Mouse (Mus musculus): ENCODE measurements at regions not wholly inside any gene's neighbourhood (a gene's known extent, or its start where the extent isn't known, plus 50 kb on each side); places are given as distances from the start of the nearest gene placed in this dataset.

DNA sequence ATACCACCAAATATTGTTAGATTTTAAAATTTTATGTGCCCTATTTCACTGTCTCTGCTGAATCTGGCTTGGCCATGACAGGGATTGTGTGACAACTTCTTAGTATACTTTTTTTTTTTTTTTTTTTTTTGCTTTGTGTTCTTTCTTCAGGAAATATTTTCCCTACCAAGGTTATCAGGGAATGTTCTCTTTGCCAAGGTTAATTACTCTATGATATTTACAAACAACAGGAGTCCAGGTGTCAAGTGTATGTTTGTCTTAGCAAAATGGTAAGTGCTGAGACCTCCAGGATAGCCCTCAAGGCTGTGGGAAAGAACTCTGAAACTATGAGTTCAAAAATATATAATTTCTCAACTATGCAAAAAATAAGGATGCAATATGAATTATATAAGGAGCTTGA is 143.4 kb downstream of the Tmem161b start:
- Histone ChIP-seq H3K27me3 (replicated peaks) (no peaks in the 10 kb centered on the region), H3K4me2 (no peak overlapping the region), H3K4me3 (no peak overlapping the region), H3K9ac (no peak overlapping the region), H3K27ac (replicated peaks) (no peak overlapping the region), H3K4me1 (no peaks in the 10 kb centered on the region), H3K9me3 (0 out of 2 replicates have a peak, but pooled peaks cover 4% of the 10 kb centered on the region), H3K36me3 (no peaks in the 10 kb centered on the region)
- no peak for ATAC-seq (ENCODE audit: extremely low read depth, insufficient number of reproducible peaks, low FRiP score, low TSS enrichment)

- H3K27me3 ChIP-seq (replicated peaks): no peaks in the 10 kb centered on the region
- ATAC-seq (ENCODE audit: extremely low read depth, insufficient number of reproducible peaks, low FRiP score, low TSS enrichment): no peak
These were observed 143.9 kb downstream of the Tmem161b start for GRCm38 (mm10) chr13:84366017-84366416.

DNA sequence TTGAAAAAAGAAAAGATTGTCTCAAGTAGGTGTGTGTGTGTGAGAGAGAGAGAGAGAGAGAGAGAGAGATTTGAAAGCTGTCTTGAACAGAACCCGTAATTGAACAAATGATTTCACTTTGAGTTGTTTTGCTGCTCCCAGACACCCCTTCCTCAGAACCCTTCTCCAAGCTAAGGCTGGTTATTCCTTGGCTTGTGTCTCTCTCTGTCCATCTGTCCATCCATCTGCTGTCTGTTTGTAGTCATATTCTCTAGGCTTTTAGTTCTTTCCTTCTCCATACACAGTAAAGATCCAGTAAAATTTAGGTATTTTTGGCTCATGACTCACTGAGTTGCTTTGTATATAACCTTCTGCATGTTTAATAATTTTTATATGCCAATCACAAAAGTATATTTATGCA is 144.7 kb downstream of the Tmem161b start:
- Histone ChIP-seq H3K27ac (replicated peaks) (no peak overlapping the region), H3K36me3 (no peaks in the 10 kb centered on the region), H3K27me3 (replicated peaks) (no peaks in the 10 kb centered on the region), H3K9ac (no peak overlapping the region), H3K4me1 (no peaks in the 10 kb centered on the region), H3K9me3 (0 out of 2 replicates have a peak, but pooled peaks cover 4% of the 10 kb centered on the region), H3K4me2 (no peak overlapping the region), H3K4me3 (no peak overlapping the region)
- ATAC-seq (ENCODE audit: extremely low read depth, insufficient number of reproducible peaks, low FRiP score, low TSS enrichment): no peak
- WGBS: 69% methylated on average over 1 of the region's 1 CpGs

More at GRCm38 (mm10) chr13:84366017-84366416, 143.9 kb downstream of the Tmem161b start:
- H3K36me3 ChIP-seq: no peaks in the 10 kb centered on the region
- no peak overlapping the region for H3K27ac ChIP-seq (replicated peaks)
- H3K9me3 ChIP-seq: 0 out of 2 replicates have a peak, but pooled peaks cover 4% of the 10 kb centered on the region
- H3K4me1 ChIP-seq: no peaks in the 10 kb centered on the region
- H3K9ac ChIP-seq: no peak overlapping the region
- no peak overlapping the region for H3K4me3 ChIP-seq
- H3K4me2 ChIP-seq: no peak overlapping the region

- H3K9me3 ChIP-seq: 0 out of 2 replicates have a peak, but pooled peaks cover 4% of the 10 kb centered on the region
- no peaks in the 10 kb centered on the region for H3K4me1 ChIP-seq
- no peaks in the 10 kb centered on the region for H3K27me3 ChIP-seq (replicated peaks)
- H3K4me2 ChIP-seq: no peak overlapping the region
- no peak for ATAC-seq (ENCODE audit: extremely low read depth, insufficient number of reproducible peaks, low FRiP score, low TSS enrichment)
- no peaks in the 10 kb centered on the region for H3K36me3 ChIP-seq
- WGBS: 62% methylated on average over 2 of the region's 2 CpGs
- no peak overlapping the region for H3K27ac ChIP-seq (replicated peaks)
- H3K4me3 ChIP-seq: no peak overlapping the region
- no peak overlapping the region for H3K9ac ChIP-seq
These were observed 146.1 kb downstream of the Tmem161b start for GRCm38 (mm10) chr13:84368225-84368624.

DNA sequence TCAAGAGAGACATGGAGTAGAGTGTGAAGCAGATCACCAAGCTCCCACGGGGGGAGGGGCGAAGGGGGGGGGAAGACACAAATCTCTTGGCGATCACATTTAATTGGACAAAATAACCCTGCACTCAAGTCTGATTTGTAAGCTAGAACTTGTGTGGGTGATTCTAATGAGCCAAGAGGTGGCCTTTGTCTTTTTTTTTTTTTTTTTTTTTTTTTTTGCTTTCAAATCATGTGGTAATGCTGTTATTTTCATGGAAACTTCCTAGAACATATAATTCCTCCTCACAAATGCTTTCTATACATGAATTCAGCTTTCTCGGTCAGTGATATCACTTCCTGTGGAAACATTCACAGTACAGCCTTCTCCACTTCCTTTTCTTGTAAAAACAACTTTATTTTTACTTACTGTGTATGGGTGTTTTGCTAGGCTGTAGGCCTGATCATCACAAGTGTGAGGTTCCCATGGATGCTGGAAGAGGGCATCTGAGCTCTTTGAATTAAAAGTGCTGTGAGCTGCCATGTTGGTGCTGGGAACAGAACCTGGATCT is 152.7 kb downstream of the Tmem161b start:
- Histone ChIP-seq H3K4me3 (no peak overlapping the region), H3K9me3 (no peaks in the 10 kb centered on the region), H3K27me3 (replicated peaks) (no peaks in the 10 kb centered on the region), H3K36me3 (no peaks in the 10 kb centered on the region), H3K4me2 (no peak overlapping the region), H3K27ac (replicated peaks) (no peak overlapping the region), H3K9ac (no peak overlapping the region), H3K4me1 (no peaks in the 10 kb centered on the region)
- WGBS: 77% methylated on average over 4 of the region's 4 CpGs
- no peak for ATAC-seq (ENCODE audit: extremely low read depth, insufficient number of reproducible peaks, low FRiP score, low TSS enrichment)

GRCm38 (mm10) chr13:84375941-84376340 is 153.8 kb downstream of the Tmem161b start:
- Histone ChIP-seq H3K27me3 (replicated peaks) (no peaks in the 10 kb centered on the region), H3K4me2 (no peak overlapping the region), H3K9me3 (no peaks in the 10 kb centered on the region), H3K27ac (replicated peaks) (no peak overlapping the region), H3K36me3 (no peaks in the 10 kb centered on the region), H3K9ac (no peak overlapping the region), H3K4me3 (no peak overlapping the region), H3K4me1 (no peaks in the 10 kb centered on the region)
- no peak for ATAC-seq (ENCODE audit: extremely low read depth, insufficient number of reproducible peaks, low FRiP score, low TSS enrichment)
- 72% methylated on average over 4 of the region's 4 CpGs for WGBS

DNA sequence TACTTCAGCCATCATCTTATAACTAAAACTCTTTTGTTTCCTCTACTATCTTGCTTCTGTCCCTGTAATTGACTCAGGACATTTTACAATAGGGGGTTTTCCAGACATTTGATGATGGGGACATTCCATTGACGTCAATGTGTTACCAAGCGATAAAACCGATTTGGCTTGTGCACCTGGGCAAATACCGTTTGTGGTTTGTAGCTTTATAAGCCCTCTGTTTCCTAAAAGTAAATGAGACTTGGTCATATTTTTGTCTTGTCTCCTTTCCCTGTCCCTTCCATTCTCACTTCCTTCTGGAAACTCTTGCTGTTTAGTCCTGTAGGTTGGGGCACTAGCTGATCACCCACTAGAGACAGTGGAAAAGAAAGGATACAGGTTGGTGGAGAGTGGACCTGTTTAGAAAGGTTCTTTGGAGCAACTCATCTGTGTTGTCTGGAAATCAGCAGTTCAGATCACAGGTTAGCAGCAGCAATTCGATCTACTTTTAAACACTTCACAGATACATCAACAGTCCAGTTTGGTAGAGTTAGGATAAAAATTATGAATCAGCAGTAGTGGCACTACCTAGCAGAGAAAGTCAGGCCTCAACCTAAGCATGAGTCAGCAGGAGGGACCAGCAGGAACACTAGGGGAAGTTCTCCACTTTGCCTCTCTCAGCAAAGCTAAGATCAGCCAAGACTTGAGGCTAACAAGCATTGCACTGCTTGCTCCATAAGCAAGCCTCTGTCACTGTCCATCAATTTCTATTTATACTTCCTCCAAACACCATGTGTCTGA is 156.6 kb downstream of the Tmem161b start:
- Histone ChIP-seq H3K9me3 (peaks cover 2% of the 10 kb centered on the region; the same call in 1 of the 2 replicates), H3K27me3 (replicated peaks) (no peaks in the 10 kb centered on the region), H3K27ac (replicated peaks) (no peak overlapping the region), H3K4me2 (no peak overlapping the region), H3K4me3 (no peak overlapping the region), H3K36me3 (no peaks in the 10 kb centered on the region), H3K9ac (no peak overlapping the region), H3K4me1 (no peaks in the 10 kb centered on the region)
- WGBS: 80% methylated on average over 5 of the region's 5 CpGs
- no peak for ATAC-seq (ENCODE audit: extremely low read depth, insufficient number of reproducible peaks, low FRiP score, low TSS enrichment)

GRCm38 (mm10) chr13:84391554-84391953 is 169.5 kb downstream of the Tmem161b start:
- no peak overlapping the region for H3K27ac ChIP-seq (replicated peaks)
- H3K9ac ChIP-seq: no peak overlapping the region
- no peaks in the 10 kb centered on the region for H3K9me3 ChIP-seq
- ATAC-seq (ENCODE audit: extremely low read depth, insufficient number of reproducible peaks, low FRiP score, low TSS enrichment): no peak
- WGBS: 73% methylated on average over 3 of the region's 3 CpGs
- H3K27me3 ChIP-seq (replicated peaks): no peaks in the 10 kb centered on the region
- no peak overlapping the region for H3K4me3 ChIP-seq
- no peaks in the 10 kb centered on the region for H3K36me3 ChIP-seq
- no peaks in the 10 kb centered on the region for H3K4me1 ChIP-seq
- no peak overlapping the region for H3K4me2 ChIP-seq

- H3K4me2 ChIP-seq: no peak overlapping the region
- H3K9me3 ChIP-seq: no peaks in the 10 kb centered on the region
- no peaks in the 10 kb centered on the region for H3K36me3 ChIP-seq
- WGBS: 51% methylated on average over 7 of the region's 7 CpGs
- H3K4me3 ChIP-seq: no peak overlapping the region
- no peak overlapping the region for H3K27ac ChIP-seq (replicated peaks)
- no peak overlapping the region for H3K9ac ChIP-seq
- H3K4me1 ChIP-seq: no peaks in the 10 kb centered on the region
- H3K27me3 ChIP-seq (replicated peaks): no peaks in the 10 kb centered on the region
- ATAC-seq (ENCODE audit: extremely low read depth, insufficient number of reproducible peaks, low FRiP score, low TSS enrichment): no peak
These were observed 176.6 kb downstream of the Tmem161b start for GRCm38 (mm10) chr13:84398476-84399344.

GRCm38 (mm10) chr13:84399345-84400170 is 177.5 kb downstream of the Tmem161b start:
- no peak for ATAC-seq (ENCODE audit: extremely low read depth, insufficient number of reproducible peaks, low FRiP score, low TSS enrichment)
- no peak overlapping the region for H3K27ac ChIP-seq (replicated peaks)
- no peak overlapping the region for H3K4me2 ChIP-seq
- H3K27me3 ChIP-seq (replicated peaks): no peaks in the 10 kb centered on the region
- WGBS: 42% methylated on average over 3 of the region's 3 CpGs
- H3K4me3 ChIP-seq: no peak overlapping the region
- H3K36me3 ChIP-seq: no peaks in the 10 kb centered on the region
- no peaks in the 10 kb centered on the region for H3K4me1 ChIP-seq
- no peaks in the 10 kb centered on the region for H3K9me3 ChIP-seq
- H3K9ac ChIP-seq: no peak overlapping the region

- ATAC-seq (ENCODE audit: extremely low read depth, insufficient number of reproducible peaks, low FRiP score, low TSS enrichment): no peak
- Histone ChIP-seq H3K27me3 (replicated peaks) (no peaks in the 10 kb centered on the region), H3K27ac (replicated peaks) (no peak overlapping the region), H3K36me3 (no peaks in the 10 kb centered on the region), H3K4me1 (no peaks in the 10 kb centered on the region), H3K9ac (no peak overlapping the region), H3K4me2 (no peak overlapping the region), H3K9me3 (no peaks in the 10 kb centered on the region), H3K4me3 (no peak overlapping the region)
These were observed 178.9 kb downstream of the Tmem161b start for GRCm38 (mm10) chr13:84401006-84401405.

Measured in heart, embryonic 13.5 days (tissue).